Mouse (Mus musculus) midbrain, embryonic 12.5 days (tissue): ENCODE data around the gene Slc2a2. TPM values are rescaled to one million over a fixed set of nuclear protein-coding genes. Genes with fewer than 3 reads are reported as not detected.

Experiments
- ATAC-seq: fragments of 200-750 bp; cut with Nextera tagmentation; 2 replicates; pipeline ENCODE4 v1.8.0; 2017; ENCODE audit warnings: low read depth, moderate TSS enrichment, moderate library complexity; ENCODE audit not compliant: low FRiP score
- H3K27ac ChIP-seq: fragments of 300-500 bp; sonication (generic); replicated peaks from 2 replicates; pipeline ENCODE4 v1.5.1; 2016; ENCODE audit warnings: mild to moderate bottlenecking
- H3K27me3 ChIP-seq: fragments of 300-500 bp; sonication (generic); 2 replicates; pipeline ENCODE4 v1.6.1; 2016; ENCODE audit warnings: mild to moderate bottlenecking
- H3K36me3 ChIP-seq: fragments of 300-500 bp; sonication (generic); 2 replicates; pipeline ENCODE4 v1.6.1; 2016
- H3K4me1 ChIP-seq: fragments of 300-500 bp; sonication (generic); 2 replicates; pipeline ENCODE4 v1.6.1; 2016
- H3K4me2 ChIP-seq: fragments of 300-500 bp; sonication (generic); replicated peaks from 2 replicates; pipeline ENCODE4 v1.6.1; 2016; ENCODE audit warnings: mild to moderate bottlenecking, moderate library complexity
- H3K4me3 ChIP-seq: fragments of 300-500 bp; sonication (generic); 2 replicates; pipeline ENCODE4 v1.5.1; 2016; ENCODE audit warnings: mild to moderate bottlenecking
- H3K9ac ChIP-seq: fragments of 300-500 bp; sonication (generic); replicated peaks from 2 replicates; pipeline ENCODE4 v1.6.1; 2016; ENCODE audit warnings: mild to moderate bottlenecking, moderate library complexity
- H3K9me3 ChIP-seq: fragments of 300-500 bp; sonication (generic); 2 replicates; pipeline ENCODE4 v1.6.1; 2016; ENCODE audit warnings: mild to moderate bottlenecking
- WGBS: fragments of 180-500 bp; shearing (Covaris S2); methylation state at CpG from one replicate; pipeline ENCODE4 v1.1.7; 2016; 5-methylcytosine and 5-hydroxymethylcytosine counted together
- polyA plus RNA-seq: library from polyadenylated mRNA; unstranded; fragments of >200 nt; fragmentation: Nextera tagmentation; extraction: Ambion mirVana; gene quantifications from 2 replicates; pipeline ENCODE4 v1.2.1, GENCODE M21; 2016

The Slc2a2 gene
- 0.04 and 0.05 TPM in 2 replicates for polyA plus RNA-seq

DNA sequence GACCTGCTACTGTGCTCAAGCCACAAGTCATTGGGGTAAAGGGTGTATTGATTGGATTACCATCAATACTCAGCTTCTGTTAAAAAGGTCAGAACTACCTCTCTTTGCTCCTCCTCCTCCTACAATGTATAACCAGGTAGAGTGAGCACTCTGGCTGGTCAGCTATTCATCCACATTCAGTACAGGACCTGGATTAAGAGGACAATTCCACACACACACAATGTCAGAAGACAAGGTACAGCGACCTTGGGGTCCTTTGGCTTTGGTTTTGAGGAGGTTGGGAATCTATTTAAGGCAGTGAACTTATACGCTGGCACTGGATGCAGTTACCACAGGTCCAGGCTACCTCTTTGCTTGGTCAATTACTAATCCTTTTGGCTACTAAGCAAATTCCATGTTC, at the start of gene Slc2a2:
Gene Slc2a2 (plus strand): TSS at position 107 of the 400 bp plus-strand sequence.
- H3K27me3 ChIP-seq = no peaks in the 10 kb centered on the region
- H3K9me3 ChIP-seq = no peaks in the 10 kb centered on the region
- 84% methylated on average over 2 of the region's 2 CpGs for WGBS
- no peak for ATAC-seq
- peaks cover 3% of the 10 kb centered on the region; the same call in 1 of the 2 replicates for H3K4me1 ChIP-seq
- no peak within 1 kb of the TSS for H3K4me2 ChIP-seq
- H3K9ac ChIP-seq = no peak within 1 kb of the TSS
- no peaks in the 10 kb centered on the region for H3K36me3 ChIP-seq
- no peak within 1 kb of the TSS for H3K27ac ChIP-seq
- H3K4me3 ChIP-seq = no peak within 1 kb of the TSS

DNA sequence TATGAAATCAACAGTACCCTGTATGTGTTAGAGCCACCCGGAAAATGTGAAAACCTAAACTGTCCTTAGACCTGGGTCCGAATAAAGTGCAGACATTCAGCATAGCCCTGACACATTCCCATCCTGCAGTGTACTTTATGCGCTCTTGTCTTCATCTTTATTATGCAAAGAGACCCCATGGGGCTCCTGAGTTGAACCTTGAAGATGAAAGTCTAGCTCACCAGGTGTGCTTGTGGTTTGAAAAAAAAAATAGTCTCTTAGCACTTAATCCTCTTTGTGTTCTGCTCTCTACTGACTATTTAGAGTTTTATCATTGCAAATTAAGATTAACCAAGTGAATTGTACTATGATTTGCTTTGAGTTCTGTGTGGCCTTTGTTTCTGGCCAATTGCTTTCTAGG, 45.1 kb upstream of the Slc2a2 start:
- Histone ChIP-seq H3K4me1 (no peaks in the 10 kb centered on the region), H3K4me2 (no peak overlapping the region), H3K27me3 (no peaks in the 10 kb centered on the region), H3K9ac (no peak overlapping the region), H3K36me3 (peaks cover 29% of the 10 kb centered on the region; the same call in 1 of the 2 replicates), H3K9me3 (no peaks in the 10 kb centered on the region), H3K4me3 (no peak overlapping the region), H3K27ac (no peak overlapping the region)
- WGBS = 50% methylated on average over 3 of the region's 3 CpGs
- no peak for ATAC-seq

DNA sequence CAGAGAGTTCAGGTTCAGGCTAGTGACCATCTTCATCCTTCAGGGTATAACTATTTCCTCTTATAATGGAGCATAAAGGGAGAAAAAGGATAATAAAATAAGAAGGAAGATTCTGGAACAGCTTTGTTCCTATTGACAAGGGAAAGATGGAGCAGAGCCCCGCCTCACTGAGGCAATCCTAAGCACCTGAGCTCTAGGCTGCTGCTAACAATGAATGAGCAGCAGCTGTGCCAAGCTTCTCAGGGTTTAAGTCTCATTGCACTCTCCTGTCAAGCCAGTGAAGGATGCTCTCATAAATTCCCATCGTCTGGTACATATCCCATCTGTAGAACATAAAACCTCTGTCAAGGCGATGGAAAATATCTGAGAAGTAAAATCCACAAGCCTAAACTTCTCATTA, 44.7 kb upstream of the Slc2a2 start:
- Histone ChIP-seq H3K4me2 (no peak overlapping the region), H3K9ac (no peak overlapping the region), H3K36me3 (peaks cover 26% of the 10 kb centered on the region; the same call in 1 of the 2 replicates), H3K27ac (no peak overlapping the region), H3K27me3 (no peaks in the 10 kb centered on the region), H3K9me3 (no peaks in the 10 kb centered on the region), H3K4me3 (no peak overlapping the region), H3K4me1 (no peaks in the 10 kb centered on the region)
- ATAC-seq = no peak
- 70% methylated on average over 3 of the region's 3 CpGs for WGBS

DNA sequence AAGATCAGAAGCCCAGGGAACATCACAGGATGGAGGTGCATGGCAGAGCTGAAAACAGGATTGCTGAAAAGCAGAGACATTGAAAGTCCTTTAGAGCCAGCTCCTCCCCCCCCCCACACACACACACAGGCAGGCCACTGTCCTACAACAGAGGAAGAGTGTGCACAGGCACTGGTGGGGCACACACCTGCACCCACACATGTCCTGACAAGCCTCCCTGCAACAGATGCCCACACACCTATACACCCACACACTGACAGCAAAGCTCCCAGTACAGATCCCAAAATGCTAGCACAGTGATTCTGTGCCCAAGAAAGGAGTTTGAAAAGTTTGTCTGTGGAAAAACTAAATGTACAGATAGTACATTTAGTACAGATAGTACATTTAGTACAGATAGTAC, 43.0 kb upstream of the Slc2a2 start:
- Histone ChIP-seq H3K27me3 (no peaks in the 10 kb centered on the region), H3K27ac (no peak overlapping the region), H3K9ac (no peak overlapping the region), H3K36me3 (peaks cover 25% of the 10 kb centered on the region; the same call in 1 of the 2 replicates), H3K9me3 (no peaks in the 10 kb centered on the region), H3K4me3 (no peak overlapping the region), H3K4me1 (no peaks in the 10 kb centered on the region), H3K4me2 (no peak overlapping the region)
- no peak for ATAC-seq

DNA sequence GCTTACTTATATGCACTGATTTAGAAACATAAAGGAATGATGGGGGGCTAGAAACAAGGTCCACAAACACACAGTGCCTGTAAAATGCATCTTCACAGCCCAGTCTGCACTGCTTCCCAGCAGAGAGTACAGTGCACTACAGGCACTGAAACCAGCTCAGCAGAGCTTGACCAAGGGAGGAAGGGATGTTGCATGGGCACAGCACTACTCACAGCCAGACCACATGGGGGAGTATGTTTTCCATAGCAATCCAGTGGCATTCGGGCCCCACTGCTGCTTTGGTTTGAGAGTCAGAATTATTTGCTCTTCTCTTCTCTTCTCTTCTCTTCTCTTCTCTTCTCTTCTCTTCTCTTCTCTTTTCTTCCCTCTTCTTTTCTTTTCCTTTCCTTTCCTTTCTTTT, 39.4 kb upstream of the Slc2a2 start:
- H3K4me3 ChIP-seq = no peak overlapping the region
- no peaks in the 10 kb centered on the region for H3K27me3 ChIP-seq
- 0 out of 2 replicates have a peak, but pooled peaks cover 23% of the 10 kb centered on the region for H3K36me3 ChIP-seq
- 68% methylated on average over 1 of the region's 1 CpGs for WGBS
- no peak overlapping the region for H3K27ac ChIP-seq
- no peaks in the 10 kb centered on the region for H3K9me3 ChIP-seq
- H3K9ac ChIP-seq = no peak overlapping the region
- no peak overlapping the region for H3K4me2 ChIP-seq
- no peaks in the 10 kb centered on the region for H3K4me1 ChIP-seq
- no peak for ATAC-seq

DNA sequence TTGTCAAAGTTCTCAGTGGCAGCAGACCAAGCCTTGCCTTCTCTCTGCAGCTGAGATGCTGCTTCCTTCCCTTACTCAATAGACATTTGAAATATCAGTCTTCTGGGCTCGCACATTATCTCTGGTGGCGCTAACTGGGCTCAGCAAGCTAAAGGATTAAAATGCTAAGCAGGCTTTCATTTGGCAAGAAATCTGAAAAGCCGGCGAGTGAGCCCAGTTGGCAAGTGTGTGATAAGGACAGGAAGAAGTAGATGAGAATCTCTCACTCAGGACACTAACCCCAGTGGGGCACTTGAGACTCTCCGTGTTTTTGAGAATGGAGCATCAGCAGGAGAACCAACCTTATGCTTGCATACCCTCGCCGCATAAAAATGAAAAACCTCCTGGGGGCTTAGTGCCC, 16.9 kb upstream of the Slc2a2 start:
- 69% methylated on average over 7 of the region's 7 CpGs for WGBS
- Histone ChIP-seq H3K27me3 (no peaks in the 10 kb centered on the region), H3K4me2 (no peak overlapping the region), H3K9ac (no peak overlapping the region), H3K4me3 (no peak overlapping the region), H3K36me3 (no peaks in the 10 kb centered on the region), H3K4me1 (no peaks in the 10 kb centered on the region), H3K27ac (no peak overlapping the region), H3K9me3 (no peaks in the 10 kb centered on the region)
- no peak for ATAC-seq

DNA sequence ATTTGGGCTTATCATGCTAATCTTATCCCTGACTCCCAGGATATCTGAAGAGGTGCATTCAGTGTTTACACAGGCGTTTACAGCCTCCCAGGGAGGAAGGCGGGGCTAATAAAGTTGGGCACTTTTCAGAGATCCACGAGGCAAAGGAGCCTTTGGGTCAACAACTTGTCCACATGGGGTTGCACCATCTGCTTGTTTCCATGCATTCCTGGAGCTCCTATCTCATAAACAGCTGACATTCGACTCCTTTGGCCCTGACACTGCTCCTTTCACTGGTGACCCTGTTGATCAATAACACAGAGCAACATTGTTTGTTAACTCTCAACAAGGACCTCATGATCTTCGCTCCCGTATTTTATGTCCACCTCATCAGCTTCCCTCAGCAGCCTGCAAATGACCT, 15.8 kb upstream of the Slc2a2 start:
- WGBS = 54% methylated on average over 6 of the region's 6 CpGs
- Histone ChIP-seq H3K4me3 (no peak overlapping the region), H3K4me1 (no peaks in the 10 kb centered on the region), H3K36me3 (no peaks in the 10 kb centered on the region), H3K9ac (no peak overlapping the region), H3K9me3 (no peaks in the 10 kb centered on the region), H3K27me3 (no peaks in the 10 kb centered on the region), H3K27ac (no peak overlapping the region), H3K4me2 (no peak overlapping the region)
- ATAC-seq = no peak

DNA sequence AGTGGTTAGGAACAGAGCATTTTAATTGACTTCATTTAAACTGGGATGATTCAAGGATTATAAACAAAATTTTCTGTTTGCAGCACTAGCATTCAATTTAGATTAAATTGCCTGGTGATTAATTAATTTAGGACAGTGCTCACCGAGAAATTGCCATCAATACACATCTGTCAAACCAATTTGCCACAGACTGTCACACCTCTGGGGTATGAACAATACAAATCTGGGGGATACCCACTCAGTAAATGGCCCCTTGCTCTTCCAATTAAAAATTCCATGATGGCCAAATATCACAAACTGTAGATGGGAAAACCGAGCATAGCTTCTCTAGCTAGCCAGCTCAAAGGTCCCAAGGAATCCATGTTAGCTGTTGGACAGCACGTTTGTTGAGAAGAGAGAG, 15.3 kb upstream of the Slc2a2 start:
- ATAC-seq = no peak
- Histone ChIP-seq H3K27me3 (no peaks in the 10 kb centered on the region), H3K36me3 (no peaks in the 10 kb centered on the region), H3K9me3 (no peaks in the 10 kb centered on the region), H3K27ac (no peak overlapping the region), H3K4me1 (no peaks in the 10 kb centered on the region), H3K9ac (no peak overlapping the region), H3K4me2 (no peak overlapping the region), H3K4me3 (no peak overlapping the region)
- 71% methylated on average over 3 of the region's 3 CpGs for WGBS

DNA sequence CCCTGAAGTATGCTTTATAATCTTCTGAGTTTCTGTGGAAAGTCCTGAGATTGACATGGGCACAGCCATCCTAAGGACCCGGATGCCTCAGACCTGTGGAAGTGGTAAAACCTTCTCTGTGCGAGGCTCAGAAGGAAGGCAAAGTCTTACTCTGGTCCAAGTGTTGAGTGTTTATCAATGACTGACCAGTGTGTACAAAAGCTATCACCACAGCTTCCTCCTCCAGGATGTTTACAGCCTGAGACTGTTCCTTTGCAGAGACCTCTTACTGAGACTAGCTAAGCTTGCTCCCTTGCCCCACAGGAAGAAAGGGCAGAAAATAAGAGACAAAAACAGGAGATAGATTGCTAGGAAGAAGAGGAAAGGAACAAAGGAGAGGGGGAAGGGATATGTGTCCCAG, 12.2 kb upstream of the Slc2a2 start:
- H3K4me2 ChIP-seq = no peak overlapping the region
- no peaks in the 10 kb centered on the region for H3K9me3 ChIP-seq
- no peak overlapping the region for H3K9ac ChIP-seq
- H3K4me3 ChIP-seq = no peak overlapping the region
- no peaks in the 10 kb centered on the region for H3K27me3 ChIP-seq
- ATAC-seq = no peak
- H3K36me3 ChIP-seq = no peaks in the 10 kb centered on the region
- H3K27ac ChIP-seq = no peak overlapping the region
- H3K4me1 ChIP-seq = no peaks in the 10 kb centered on the region
- WGBS = 88% methylated on average over 2 of the region's 2 CpGs

DNA sequence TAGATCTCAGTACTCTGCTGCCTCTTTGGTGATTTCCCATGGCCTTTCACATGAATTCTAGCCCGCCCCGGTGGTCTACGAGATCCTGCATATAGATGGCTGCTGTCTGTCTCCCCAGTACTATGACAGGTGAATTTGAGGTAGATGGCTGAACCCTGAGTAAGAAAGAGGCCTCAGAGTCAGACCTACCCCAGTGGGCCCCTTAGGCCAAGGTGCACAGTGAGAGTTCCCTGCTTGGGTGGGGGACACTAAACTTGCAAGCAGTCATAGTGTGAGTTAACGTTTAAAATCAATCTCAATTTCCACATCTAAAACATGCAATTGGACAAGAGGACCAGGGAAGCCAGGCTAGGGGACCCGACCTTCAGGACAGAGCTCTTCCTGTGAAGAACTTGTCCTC, 2.9 kb upstream of the Slc2a2 start:
- Histone ChIP-seq H3K4me2 (no peak overlapping the region), H3K4me1 (no peaks in the 10 kb centered on the region), H3K27ac (no peak overlapping the region), H3K9ac (no peak overlapping the region), H3K36me3 (no peaks in the 10 kb centered on the region), H3K9me3 (no peaks in the 10 kb centered on the region), H3K27me3 (no peaks in the 10 kb centered on the region), H3K4me3 (no peak overlapping the region)
- ATAC-seq = no peak
- WGBS = 89% methylated on average over 5 of the region's 5 CpGs

DNA sequence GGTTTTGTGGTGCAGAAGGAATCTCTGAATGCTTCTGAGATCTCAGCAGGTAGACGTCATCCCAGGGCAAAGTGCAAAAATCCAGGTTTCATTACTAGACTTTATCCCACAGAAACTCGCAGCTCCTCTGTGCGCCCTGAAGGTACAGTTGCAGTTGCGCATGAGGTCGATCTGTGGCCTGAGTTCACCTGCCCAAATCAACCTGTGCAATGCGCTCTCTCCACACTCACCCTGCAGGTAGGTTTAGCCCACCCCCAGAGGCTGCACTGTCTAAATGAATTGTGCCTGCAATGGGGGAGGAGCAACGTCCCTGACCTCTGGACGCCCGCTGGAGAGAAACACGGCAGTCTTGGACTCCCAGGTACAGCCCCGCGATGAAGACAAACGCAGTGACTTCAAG, 2.1 kb upstream of the Slc2a2 start:
- Histone ChIP-seq H3K4me2 (no peak overlapping the region), H3K9me3 (no peaks in the 10 kb centered on the region), H3K36me3 (no peaks in the 10 kb centered on the region), H3K4me1 (no peaks in the 10 kb centered on the region), H3K27me3 (no peaks in the 10 kb centered on the region), H3K9ac (no peak overlapping the region), H3K4me3 (no peak overlapping the region), H3K27ac (no peak overlapping the region)
- 85% methylated on average over 13 of the region's 13 CpGs for WGBS
- ATAC-seq = no peak

DNA sequence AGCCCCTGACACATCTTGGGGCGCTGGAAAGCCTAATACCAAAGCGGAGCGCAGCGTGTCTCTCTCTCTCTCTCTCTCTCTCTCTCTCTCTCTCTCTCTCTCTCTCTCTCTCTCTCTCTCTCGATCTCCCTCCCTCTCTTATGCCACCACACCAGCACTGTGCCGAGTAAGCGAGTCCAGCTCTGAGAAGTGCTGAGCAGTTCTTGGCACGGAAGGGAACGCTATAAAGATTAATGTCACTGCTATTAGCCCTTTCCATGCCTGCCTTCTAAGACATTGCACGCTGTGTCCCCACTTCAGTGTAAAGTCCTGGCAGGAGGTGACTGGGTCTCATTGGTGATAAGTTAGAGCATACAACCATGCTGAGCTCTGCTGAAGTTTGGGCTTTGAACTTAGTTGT, 1.5 kb upstream of the Slc2a2 start:
- Histone ChIP-seq H3K36me3 (no peaks in the 10 kb centered on the region), H3K4me2 (no peak overlapping the region), H3K9ac (no peak overlapping the region), H3K4me3 (no peak overlapping the region), H3K27me3 (no peaks in the 10 kb centered on the region), H3K9me3 (no peaks in the 10 kb centered on the region), H3K27ac (no peak overlapping the region), H3K4me1 (no peaks in the 10 kb centered on the region)
- WGBS = 85% methylated on average over 10 of the region's 10 CpGs
- ATAC-seq = no peak

DNA sequence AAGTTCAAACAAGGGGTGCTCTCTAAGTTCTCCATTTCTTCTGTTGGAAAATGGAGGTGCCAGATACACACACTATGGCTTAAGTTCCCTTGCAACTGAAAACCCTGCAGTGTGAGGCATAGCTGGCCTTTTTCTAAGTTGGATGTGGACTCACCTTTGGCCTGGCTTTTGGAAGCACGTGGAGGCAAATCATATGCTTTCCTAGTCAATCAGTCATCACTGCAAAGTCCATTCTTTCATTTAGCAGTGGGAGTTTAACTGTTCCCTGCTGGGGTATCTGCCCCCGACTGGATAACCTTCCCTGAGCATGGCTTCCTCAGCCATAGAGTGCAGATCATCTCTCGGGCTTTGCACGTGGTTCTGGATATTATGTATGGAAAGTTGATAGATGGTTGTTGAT, 1.9 kb downstream of the Slc2a2 start:
- Histone ChIP-seq H3K4me3 (no peak overlapping the region), H3K9me3 (no peaks in the 10 kb centered on the region), H3K9ac (no peak overlapping the region), H3K36me3 (no peaks in the 10 kb centered on the region), H3K4me1 (peaks cover 3% of the 10 kb centered on the region; the same call in 1 of the 2 replicates), H3K4me2 (no peak overlapping the region), H3K27me3 (no peaks in the 10 kb centered on the region), H3K27ac (no peak overlapping the region)
- ATAC-seq = no peak
- 62% methylated on average over 4 of the region's 4 CpGs for WGBS
